Mouse (Mus musculus) hindbrain, embryonic 12.5 days (tissue): Measurements from ENCODE around the gene Krt39. TPM values are rescaled to one million over a fixed set of nuclear protein-coding genes. Genes with fewer than 3 reads are reported as not detected.

Experiments
- ATAC-seq: fragments of 200-750 bp; cut with Nextera tagmentation; 2 replicates; pipeline ENCODE4 v1.8.0; 2017; ENCODE audit warnings: moderate TSS enrichment; ENCODE audit not compliant: low FRiP score
- H3K27ac ChIP-seq: fragments of 300-500 bp; sonication (generic); 2 replicates; pipeline ENCODE4 v1.5.1; 2016; ENCODE audit warnings: mild to moderate bottlenecking
- H3K27me3 ChIP-seq: fragments of 300-500 bp; sonication (generic); 2 replicates; pipeline ENCODE4 v1.6.1; 2016; ENCODE audit warnings: mild to moderate bottlenecking
- H3K36me3 ChIP-seq: fragments of 300-500 bp; sonication (generic); 2 replicates; pipeline ENCODE4 v1.6.1; 2016; ENCODE audit warnings: mild to moderate bottlenecking
- H3K4me1 ChIP-seq: fragments of 300-500 bp; sonication (generic); 2 replicates; pipeline ENCODE4 v1.6.1; 2016
- H3K4me2 ChIP-seq: fragments of 300-500 bp; sonication (generic); replicated peaks from 2 replicates; pipeline ENCODE4 v1.6.1; 2016; ENCODE audit warnings: mild to moderate bottlenecking
- H3K4me3 ChIP-seq: fragments of 300-500 bp; sonication (generic); 2 replicates; pipeline ENCODE4 v1.5.1; 2016; ENCODE audit warnings: mild to moderate bottlenecking
- H3K9ac ChIP-seq: fragments of 300-500 bp; sonication (generic); 2 replicates; pipeline ENCODE4 v1.6.1; 2016; ENCODE audit warnings: mild to moderate bottlenecking, moderate library complexity
- H3K9me3 ChIP-seq: fragments of 300-500 bp; sonication (generic); replicated peaks from 2 replicates; pipeline ENCODE4 v1.6.1; 2016; ENCODE audit warnings: mild to moderate bottlenecking
- WGBS: fragments of 180-500 bp; shearing (Covaris S2); methylation state at CpG from one replicate; pipeline ENCODE4 v1.1.7; 2016; 5-methylcytosine and 5-hydroxymethylcytosine counted together
- polyA plus RNA-seq: library from polyadenylated mRNA; unstranded; fragments of >200 nt; fragmentation: Nextera tagmentation; extraction: Ambion mirVana; gene quantifications from 2 replicates; pipeline ENCODE4 v1.2.1, GENCODE M21; 2016

Gene Krt39
- polyA plus RNA-seq, result not detected in 2 replicates

DNA sequence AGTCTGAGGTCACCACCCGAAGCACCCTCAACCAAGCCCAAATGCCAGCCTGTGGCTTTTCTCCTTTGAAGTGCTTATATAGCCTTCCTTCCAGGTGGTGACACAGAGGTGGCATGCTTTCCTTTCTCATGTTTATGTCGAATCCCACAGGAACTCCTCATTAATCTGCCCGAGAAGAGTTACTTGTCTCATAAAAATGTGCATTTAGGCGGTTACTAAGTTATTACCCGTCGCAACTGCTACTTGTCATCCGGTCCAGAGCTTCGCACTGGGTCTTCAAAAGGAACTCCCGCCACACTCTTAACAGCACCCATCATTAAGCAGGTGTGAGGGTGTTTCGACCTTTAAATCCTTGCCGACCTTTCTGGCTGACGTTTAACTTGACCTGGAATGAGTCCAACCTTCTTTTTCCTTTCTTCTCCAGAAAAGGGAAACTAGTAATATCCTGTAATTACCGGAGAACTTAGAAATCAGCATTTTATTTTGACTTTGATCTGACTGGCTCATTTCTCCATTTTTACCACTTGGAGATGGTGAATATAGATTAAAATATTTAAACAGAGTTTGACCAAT lies at the start of gene Krt39:
Krt39 (minus strand) TSS at position 51 of the 573 bp plus-strand sequence.
- H3K9me3 ChIP-seq, result no peaks in the 10 kb centered on the region
- H3K27me3 ChIP-seq, result no peaks in the 10 kb centered on the region
- no peak within 1 kb of the TSS for H3K27ac ChIP-seq
- no peak within 1 kb of the TSS for H3K9ac ChIP-seq
- H3K4me2 ChIP-seq, result no peak within 1 kb of the TSS
- 89% methylated on average over 13 of the region's 13 CpGs for WGBS
- no peaks in the 10 kb centered on the region for H3K4me1 ChIP-seq
- no peaks in the 10 kb centered on the region for H3K36me3 ChIP-seq
- ATAC-seq, result no peak
- H3K4me3 ChIP-seq, result no peak within 1 kb of the TSS

DNA sequence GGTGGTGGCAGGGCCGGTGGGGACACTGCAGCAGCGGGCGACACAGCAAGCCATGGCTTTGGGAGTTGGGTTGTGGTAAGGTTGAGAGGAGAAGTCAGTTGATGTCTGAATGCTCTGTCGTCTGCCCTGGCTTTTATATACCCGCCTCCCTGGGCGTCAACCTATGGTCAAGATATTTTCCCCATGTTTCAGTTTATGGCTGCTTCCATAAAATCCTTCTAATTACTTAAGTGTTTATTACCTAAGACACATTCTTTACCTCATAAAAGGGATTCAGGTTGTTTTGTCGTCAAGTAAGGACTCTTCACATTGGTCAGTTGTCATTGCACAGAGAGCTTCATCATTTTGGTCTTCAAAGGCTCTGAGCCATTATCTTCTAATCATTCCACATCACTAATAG lies 45.4 kb upstream of the Krt39 start, which contains the start of gene Krtap3-1:
Krtap3-1 (minus strand) TSS at position 101 of the 400 bp plus-strand sequence.
- Histone ChIP-seq H3K9ac (no peak within 1 kb of the TSS), H3K9me3 (no peaks in the 10 kb centered on the region)
- no peak for ATAC-seq

DNA sequence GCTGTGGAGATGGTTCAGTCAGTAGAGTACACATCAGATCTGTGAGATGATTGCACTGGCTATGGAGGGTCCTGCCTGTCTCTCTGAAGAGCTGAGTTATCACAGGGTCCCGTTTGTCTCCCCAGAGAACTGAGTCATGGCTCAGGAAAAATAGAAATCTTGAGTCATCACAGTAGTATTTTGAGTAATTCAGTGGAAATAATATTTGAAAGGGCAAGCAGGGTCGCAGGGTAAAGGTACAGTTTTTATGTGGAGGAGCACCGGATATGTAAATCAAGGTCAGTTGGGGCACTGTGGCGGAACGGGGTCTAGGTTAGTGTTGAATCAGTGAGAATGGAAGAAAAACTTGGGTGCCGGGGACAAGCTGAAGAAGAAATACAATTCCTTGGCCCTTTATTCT lies 41.4 kb upstream of the Krt39 start:
- 82% methylated on average over 6 of the region's 6 CpGs for WGBS
- Histone ChIP-seq H3K4me3 (no peak overlapping the region), H3K36me3 (no peaks in the 10 kb centered on the region), H3K4me2 (no peak overlapping the region), H3K27ac (no peak overlapping the region), H3K27me3 (no peaks in the 10 kb centered on the region), H3K9me3 (no peaks in the 10 kb centered on the region), H3K9ac (no peak overlapping the region), H3K4me1 (no peaks in the 10 kb centered on the region)
- ATAC-seq, result no peak

More for the DNA sequence above, 45.4 kb upstream of the Krt39 start, which contains the start of gene Krtap3-1:
- H3K4me1 ChIP-seq, result no peaks in the 10 kb centered on the region
- no peak within 1 kb of the TSS for H3K4me3 ChIP-seq
- H3K27me3 ChIP-seq, result no peaks in the 10 kb centered on the region
- H3K27ac ChIP-seq, result no peak within 1 kb of the TSS
- 94% methylated on average over 7 of the region's 7 CpGs for WGBS
- H3K4me2 ChIP-seq, result no peak within 1 kb of the TSS
- no peaks in the 10 kb centered on the region for H3K36me3 ChIP-seq

DNA sequence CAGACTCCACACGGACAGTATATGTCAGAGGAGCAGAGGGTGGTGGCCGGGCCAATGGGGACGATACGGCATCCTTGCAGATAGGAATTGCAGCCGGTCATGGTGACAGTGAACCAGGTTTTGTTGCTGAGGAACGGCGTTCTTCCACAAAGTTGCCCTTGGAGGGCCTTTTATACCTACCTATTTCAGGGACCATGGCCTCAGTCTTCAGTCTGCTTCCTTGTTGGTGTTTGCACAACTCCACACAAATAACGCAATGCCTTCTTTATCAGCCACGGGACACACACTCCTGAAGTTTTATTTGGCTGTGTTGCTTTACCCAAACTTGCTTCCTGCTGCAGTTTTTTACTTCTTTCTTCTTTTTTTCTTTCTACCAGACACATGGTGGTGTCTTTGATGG lies 38.2 kb upstream of the Krt39 start, which contains the start of gene Gm11939:
Gm11939 (minus strand) TSS at position 101 of the 400 bp plus-strand sequence.
- H3K4me3 ChIP-seq, result no peak within 1 kb of the TSS
- no peaks in the 10 kb centered on the region for H3K9me3 ChIP-seq
- H3K9ac ChIP-seq, result no peak within 1 kb of the TSS
- no peaks in the 10 kb centered on the region for H3K36me3 ChIP-seq
- H3K27me3 ChIP-seq, result no peaks in the 10 kb centered on the region
- 93% methylated on average over 9 of the region's 9 CpGs for WGBS
- ATAC-seq, result no peak
- no peak within 1 kb of the TSS for H3K27ac ChIP-seq
- no peaks in the 10 kb centered on the region for H3K4me1 ChIP-seq
- no peak within 1 kb of the TSS for H3K4me2 ChIP-seq

DNA sequence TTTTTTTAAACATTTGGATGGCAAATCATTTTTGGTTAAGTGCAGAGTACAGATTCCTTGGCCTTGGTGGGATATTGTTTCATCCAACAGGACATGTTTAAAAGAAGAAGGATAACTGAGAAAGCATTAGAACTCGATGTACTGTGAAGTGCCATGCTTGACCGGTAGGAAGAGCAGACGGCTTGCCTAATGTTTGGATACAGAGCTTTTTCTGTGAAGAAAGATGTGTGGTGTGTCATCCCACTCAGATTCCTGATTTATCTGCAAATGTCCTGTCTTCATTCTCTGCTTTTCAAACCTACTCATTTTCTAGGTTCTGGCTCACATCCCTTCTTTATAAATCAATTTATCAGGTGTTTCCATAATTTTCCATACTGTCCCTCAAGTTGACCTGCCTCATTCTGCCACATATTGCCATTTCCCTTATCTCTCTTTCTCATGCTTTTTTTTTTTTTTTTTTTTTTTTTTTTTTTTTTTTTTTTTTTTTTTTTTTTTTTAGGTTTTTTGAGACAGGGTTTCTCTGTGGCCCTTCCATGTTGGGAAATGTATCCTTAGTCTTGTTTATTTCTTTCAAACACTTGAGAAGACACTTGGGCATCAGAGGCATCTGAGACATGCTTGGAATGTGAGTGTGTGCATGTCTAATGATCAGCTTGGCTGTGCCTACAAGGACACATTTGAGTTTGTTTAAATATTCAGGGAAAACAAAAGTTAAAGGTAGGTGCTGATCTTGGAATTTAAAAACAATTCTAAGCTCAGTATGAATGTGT lies 37.0 kb upstream of the Krt39 start:
- H3K4me2 ChIP-seq, result no peak overlapping the region
- no peak for ATAC-seq

DNA sequence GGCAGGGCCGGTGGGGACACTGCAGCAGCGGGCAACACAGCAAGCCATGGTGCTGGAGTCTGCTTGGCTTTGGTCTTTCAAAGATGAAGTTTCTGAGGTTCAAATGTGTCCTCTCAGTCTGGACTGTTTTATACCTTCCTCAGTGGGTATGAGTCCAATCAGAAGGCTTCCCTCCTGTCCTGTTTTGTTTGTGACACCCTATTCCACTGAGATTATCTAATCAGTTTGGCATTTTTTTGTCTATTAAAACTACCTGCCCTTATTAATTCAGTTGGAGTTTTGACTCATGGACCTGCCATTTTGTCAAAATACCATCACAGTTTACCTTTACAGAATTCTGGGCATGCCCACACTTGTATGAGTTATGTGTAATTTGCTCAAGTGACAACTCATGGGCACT lies 35.6 kb upstream of the Krt39 start, which contains the start of gene Krtap3-2:
Krtap3-2 (minus strand) TSS at position 101 of the 400 bp plus-strand sequence.
- WGBS, result 82% methylated on average over 2 of the region's 2 CpGs

More for the DNA sequence above, 37.0 kb upstream of the Krt39 start:
- no peak overlapping the region for H3K9ac ChIP-seq
- H3K27me3 ChIP-seq, result no peaks in the 10 kb centered on the region
- H3K4me3 ChIP-seq, result no peak overlapping the region
- H3K27ac ChIP-seq, result no peak overlapping the region
- WGBS, result 79% methylated on average over 3 of the region's 3 CpGs
- H3K4me1 ChIP-seq, result no peaks in the 10 kb centered on the region
- no peaks in the 10 kb centered on the region for H3K36me3 ChIP-seq
- H3K9me3 ChIP-seq, result no peaks in the 10 kb centered on the region

DNA sequence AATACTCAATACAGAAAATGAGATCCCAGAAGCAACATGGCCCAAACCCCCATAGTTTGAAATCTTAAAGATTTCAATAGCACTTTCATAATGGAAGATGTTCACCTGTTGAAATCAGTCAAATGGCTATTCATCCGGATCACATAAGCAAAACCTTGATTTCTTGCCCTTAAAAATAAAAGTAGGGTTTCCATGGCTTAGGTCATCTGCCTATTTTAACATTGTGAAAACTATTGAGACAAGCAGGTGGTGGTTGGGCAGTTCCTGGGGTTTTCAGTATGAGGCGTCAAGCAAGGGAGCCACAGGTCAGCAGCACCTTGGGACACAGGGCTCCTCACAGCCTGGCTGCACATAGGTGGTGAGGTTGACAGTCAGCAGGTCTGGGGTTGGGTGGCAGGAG lies 35.1 kb upstream of the Krt39 start:
- H3K27ac ChIP-seq, result no peak overlapping the region
- no peaks in the 10 kb centered on the region for H3K27me3 ChIP-seq
- H3K9me3 ChIP-seq, result no peaks in the 10 kb centered on the region
- WGBS, result 84% methylated on average over 2 of the region's 2 CpGs
- H3K4me1 ChIP-seq, result no peaks in the 10 kb centered on the region
- ATAC-seq, result no peak
- H3K36me3 ChIP-seq, result no peaks in the 10 kb centered on the region
- no peak overlapping the region for H3K4me3 ChIP-seq
- H3K9ac ChIP-seq, result no peak overlapping the region
- H3K4me2 ChIP-seq, result no peak overlapping the region

More for the DNA sequence above, 35.6 kb upstream of the Krt39 start, which contains the start of gene Krtap3-2:
- Histone ChIP-seq H3K4me2 (no peak within 1 kb of the TSS), H3K4me3 (no peak within 1 kb of the TSS), H3K27me3 (no peaks in the 10 kb centered on the region), H3K36me3 (no peaks in the 10 kb centered on the region), H3K4me1 (no peaks in the 10 kb centered on the region), H3K9ac (no peak within 1 kb of the TSS), H3K27ac (no peak within 1 kb of the TSS), H3K9me3 (no peaks in the 10 kb centered on the region)
- no peak for ATAC-seq

DNA sequence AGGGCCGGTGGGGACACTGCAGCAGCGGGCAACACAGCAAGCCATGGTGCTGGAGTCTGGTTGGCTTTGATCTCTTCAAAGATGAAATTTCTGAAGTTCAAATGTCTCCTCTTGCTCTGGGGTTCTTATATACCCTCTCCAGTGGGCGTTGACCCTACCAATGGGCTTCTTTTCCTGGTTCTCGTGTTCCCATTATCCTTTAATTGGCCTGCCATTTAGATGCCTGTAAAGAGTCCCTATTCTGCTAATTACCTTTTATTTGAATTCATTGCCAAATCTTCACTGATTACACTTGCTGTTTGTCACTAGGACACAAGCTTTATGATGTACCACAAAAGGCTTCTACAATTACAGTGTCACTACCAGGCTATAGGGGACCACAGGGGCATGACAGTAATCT lies 29.6 kb upstream of the Krt39 start, which contains the start of gene Krtap3-3:
Krtap3-3 (minus strand) TSS at position 101 of the 400 bp plus-strand sequence.
- H3K4me3 ChIP-seq, result no peak within 1 kb of the TSS
- H3K36me3 ChIP-seq, result no peaks in the 10 kb centered on the region
- no peak within 1 kb of the TSS for H3K9ac ChIP-seq
- ATAC-seq, result no peak
- H3K4me1 ChIP-seq, result no peaks in the 10 kb centered on the region
- H3K27ac ChIP-seq, result no peak within 1 kb of the TSS
- H3K4me2 ChIP-seq, result no peak within 1 kb of the TSS
- no peaks in the 10 kb centered on the region for H3K9me3 ChIP-seq
- 74% methylated on average over 4 of the region's 4 CpGs for WGBS
- no peaks in the 10 kb centered on the region for H3K27me3 ChIP-seq

DNA sequence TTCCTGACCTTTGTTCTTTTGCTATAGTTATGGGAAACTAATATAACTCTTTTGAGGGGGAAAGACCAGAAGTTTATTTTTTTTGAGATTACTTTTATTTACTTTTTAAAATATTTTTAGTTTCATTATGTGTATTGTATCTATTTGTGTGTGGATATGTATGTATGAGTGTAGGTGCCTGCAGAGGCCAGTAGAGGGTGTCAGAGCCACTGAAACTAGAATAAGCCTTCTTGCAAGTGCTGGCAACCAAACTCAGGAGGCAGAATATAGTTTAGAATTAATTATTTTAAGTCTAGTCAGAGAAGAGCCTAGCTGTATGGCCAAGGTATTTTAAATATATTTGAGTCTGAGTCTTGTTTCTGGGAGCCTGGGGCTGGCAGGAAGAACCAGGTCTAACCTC lies 26.8 kb upstream of the Krt39 start:
- H3K4me1 ChIP-seq, result no peaks in the 10 kb centered on the region
- H3K4me2 ChIP-seq, result no peak overlapping the region
- ATAC-seq, result no peak
- H3K4me3 ChIP-seq, result no peak overlapping the region
- no peaks in the 10 kb centered on the region for H3K27me3 ChIP-seq
- H3K9me3 ChIP-seq, result no peaks in the 10 kb centered on the region
- no peak overlapping the region for H3K27ac ChIP-seq
- no peaks in the 10 kb centered on the region for H3K36me3 ChIP-seq
- no peak overlapping the region for H3K9ac ChIP-seq

DNA sequence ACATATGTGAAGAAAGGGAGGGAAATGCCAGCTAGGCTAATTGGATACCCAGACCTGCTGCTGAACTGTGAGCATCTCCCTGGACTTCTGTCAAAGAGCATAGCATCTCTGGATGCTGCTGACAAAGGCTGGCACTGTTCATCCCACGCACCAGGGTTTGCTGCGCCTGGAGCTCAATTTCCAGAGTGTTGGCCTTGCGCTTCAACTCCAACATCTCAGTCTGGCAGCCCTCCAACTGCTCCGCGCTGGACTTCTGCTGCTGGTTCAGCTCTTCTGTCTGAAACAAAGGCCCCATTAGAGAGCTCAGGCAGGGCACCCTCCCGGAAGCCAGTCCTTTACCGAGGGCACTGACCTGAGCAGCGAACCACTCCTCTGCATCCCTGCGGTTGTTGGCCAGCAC lies 18.6 kb upstream of the Krt39 start:
- 63% methylated on average over 9 of the region's 9 CpGs for whole genome bisulfite sequencing
- H3K4me3 ChIP-seq, result no peak overlapping the region
- H3K9me3 ChIP-seq, result no peaks in the 10 kb centered on the region
- ATAC-seq, result no peak
- H3K4me1 ChIP-seq, result no peaks in the 10 kb centered on the region
- no peaks in the 10 kb centered on the region for H3K36me3 ChIP-seq
- no peaks in the 10 kb centered on the region for H3K27me3 ChIP-seq
- H3K27ac ChIP-seq, result no peak overlapping the region
- no peak overlapping the region for H3K9ac ChIP-seq
- no peak overlapping the region; the same call in 1 of the 2 replicates for H3K4me2 ChIP-seq

DNA sequence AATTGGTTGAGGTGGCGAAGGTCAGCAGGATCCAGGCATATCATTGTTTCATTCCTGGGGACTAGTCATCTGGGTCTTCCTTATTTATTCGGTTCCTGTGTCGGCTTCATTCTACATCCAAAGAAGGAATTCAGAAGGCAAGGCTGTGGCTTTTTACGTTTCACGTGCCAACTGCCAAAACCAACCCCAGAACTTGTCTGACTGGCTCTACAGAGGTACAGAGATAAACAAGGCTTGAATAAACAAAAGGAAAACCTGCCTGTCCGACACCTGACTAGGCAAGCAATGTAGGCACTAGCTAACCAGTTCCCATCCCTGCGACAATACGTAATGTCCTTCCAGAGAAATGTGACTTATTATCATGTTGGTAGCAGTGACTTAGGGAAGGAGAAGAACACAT lies 7.0 kb downstream of the Krt39 start:
- ATAC-seq, result no peak
- no peaks in the 10 kb centered on the region for H3K36me3 ChIP-seq
- no peak overlapping the region for H3K4me2 ChIP-seq
- 88% methylated on average over 8 of the region's 8 CpGs for WGBS
- no peak overlapping the region for H3K9ac ChIP-seq
- no peaks in the 10 kb centered on the region for H3K9me3 ChIP-seq
- H3K27me3 ChIP-seq, result no peaks in the 10 kb centered on the region
- H3K4me3 ChIP-seq, result no peak overlapping the region
- H3K27ac ChIP-seq, result no peak overlapping the region
- H3K4me1 ChIP-seq, result no peaks in the 10 kb centered on the region

DNA sequence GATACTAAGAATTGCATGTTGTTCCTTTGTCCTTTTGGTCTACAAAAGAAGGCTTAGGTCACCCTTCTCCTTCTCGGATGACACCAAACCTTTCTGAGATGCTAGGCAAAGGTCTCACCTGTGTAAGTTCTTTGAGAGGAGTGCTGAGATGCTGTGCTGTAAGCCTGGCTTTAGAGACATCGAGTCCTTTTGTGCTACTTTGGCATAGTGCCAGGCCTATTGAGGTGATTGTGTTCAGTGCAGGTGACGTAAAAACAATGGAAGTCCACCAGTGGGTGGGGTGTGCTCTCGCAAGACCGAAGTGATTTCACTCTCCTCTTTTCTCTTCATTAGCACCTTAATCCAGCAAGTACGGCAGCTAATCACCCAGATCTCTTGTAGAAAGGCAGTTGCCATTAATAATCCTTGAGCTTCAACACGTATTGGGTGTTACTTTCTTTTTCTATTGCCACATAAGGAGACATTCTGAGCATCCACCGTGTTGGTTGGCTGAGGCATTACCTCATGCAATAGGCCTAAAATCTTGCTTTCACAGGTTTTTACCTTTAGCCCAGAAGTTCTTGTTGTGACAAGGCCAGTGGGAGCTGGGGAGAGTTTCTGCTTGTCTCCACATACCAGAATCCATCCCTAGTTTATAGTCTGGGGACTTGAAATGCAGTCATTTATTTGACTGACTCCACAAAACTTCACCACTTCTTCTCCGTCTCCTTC lies 20.9 kb downstream of the Krt39 start:
- Histone ChIP-seq H3K4me3 (no peak overlapping the region), H3K27me3 (no peaks in the 10 kb centered on the region), H3K36me3 (no peaks in the 10 kb centered on the region), H3K9ac (no peak overlapping the region), H3K27ac (no peak overlapping the region), H3K4me1 (no peaks in the 10 kb centered on the region), H3K4me2 (no peak overlapping the region), H3K9me3 (no peaks in the 10 kb centered on the region)
- no peak for ATAC-seq
- 84% methylated on average over 9 of the region's 9 CpGs for WGBS
